Mouse (Mus musculus): ENCODE results near the gene Zfp365.

Zfp365 gene

GRCm38 (mm10) chr10:67903387-67903786 is 9.1 kb downstream of the Zfp365 start:
- DNase-seq (ENCODE audit: low spot score), result no peak

- DNase-seq (ENCODE audit: low spot score), result no peak
These were observed 11.3 kb downstream of the Zfp365 start for GRCm38 (mm10) chr10:67901179-67901578.

GRCm38 (mm10) chr10:67898949-67899675 is 13.3 kb downstream of the Zfp365 start:
- DNase-seq (ENCODE audit: low spot score), result no peak

GRCm38 (mm10) chr10:67898355-67898935 is 14.0 kb downstream of the Zfp365 start:
- no peak for DNase-seq (ENCODE audit: low spot score)

- no peak for DNase-seq (ENCODE audit: low spot score)
These were observed 15.2 kb downstream of the Zfp365 start for GRCm38 (mm10) chr10:67897281-67897680.

- no peak for DNase-seq (ENCODE audit: low spot score)
These were observed 17.8 kb downstream of the Zfp365 start for GRCm38 (mm10) chr10:67894683-67895082.

- no peak for DNase-seq (ENCODE audit: low spot score)
These were observed 18.4 kb downstream of the Zfp365 start for GRCm38 (mm10) chr10:67894059-67894458.

- DNase-seq (ENCODE audit: low spot score), result no peak
These were observed 19.2 kb downstream of the Zfp365 start for GRCm38 (mm10) chr10:67893226-67893625.

- DNase-seq (ENCODE audit: low spot score), result no peak
These were observed 21.3 kb downstream of the Zfp365 start for GRCm38 (mm10) chr10:67891126-67891525.

- DNase-seq (ENCODE audit: low spot score), result no peak
These were observed 24.5 kb downstream of the Zfp365 start for GRCm38 (mm10) chr10:67887971-67888370.

- DNase-seq (ENCODE audit: low spot score), result no peak
These were observed 31.8 kb downstream of the Zfp365 start for GRCm38 (mm10) chr10:67880692-67881091.

GRCm38 (mm10) chr10:67871811-67872210 is 40.7 kb downstream of the Zfp365 start:
- no peak for DNase-seq (ENCODE audit: low spot score)

GRCm38 (mm10) chr10:67868234-67868633 is 44.2 kb downstream of the Zfp365 start:
- DNase-seq (ENCODE audit: low spot score), result no peak

- DNase-seq (ENCODE audit: low spot score), result no peak
These were observed 46.6 kb downstream of the Zfp365 start for GRCm38 (mm10) chr10:67865841-67866240.

- DNase-seq (ENCODE audit: low spot score), result no peak
These were observed 47.4 kb downstream of the Zfp365 start for GRCm38 (mm10) chr10:67865063-67865462.

GRCm38 (mm10) chr10:67862331-67862730 is 50.1 kb downstream of the Zfp365 start:
- no peak for DNase-seq (ENCODE audit: low spot score)

- DNase-seq (ENCODE audit: low spot score), result peak; percentile 36
These were observed 53.6 kb downstream of the Zfp365 start for GRCm38 (mm10) chr10:67858878-67859277.

GRCm38 (mm10) chr10:67857561-67857906 is 54.9 kb downstream of the Zfp365 start:
- DNase-seq (ENCODE audit: low spot score), result no peak

GRCm38 (mm10) chr10:67856791-67857560 is 55.5 kb downstream of the Zfp365 start:
- DNase-seq (ENCODE audit: low spot score), result no peak

GRCm38 (mm10) chr10:67855760-67856159 is 56.7 kb downstream of the Zfp365 start:
- DNase-seq (ENCODE audit: low spot score), result no peak

- no peak for DNase-seq (ENCODE audit: low spot score)
These were observed 60.1 kb downstream of the Zfp365 start for GRCm38 (mm10) chr10:67852411-67852810.

GRCm38 (mm10) chr10:67851079-67851478 is 61.4 kb downstream of the Zfp365 start:
- DNase-seq (ENCODE audit: low spot score), result no peak

- no peak for DNase-seq (ENCODE audit: low spot score)
These were observed 66.3 kb downstream of the Zfp365 start for GRCm38 (mm10) chr10:67846016-67846650.
